Mouse (Mus musculus) lung, postnatal 0 days (tissue): ENCODE measurements at regions not wholly inside any gene's neighbourhood (a gene's known extent, or its start where the extent isn't known, plus 50 kb on each side); places are given as distances from the start of the nearest gene placed in this dataset.

Source experiments
- ATAC-seq: fragments of 200-750 bp; cut with Nextera tagmentation; 2 replicates; pipeline ENCODE4 v1.8.0; 2017; ENCODE audit warnings: moderate library complexity
- DNase-seq: peaks from one replicate; pipeline ENCODE4 v3.0.0-alpha.2; 2016; ENCODE audit warnings: low spot score
- H3K27ac ChIP-seq: fragments of 300-500 bp; sonication (generic); 2 replicates; pipeline ENCODE4 v1.5.1; 2014; ENCODE audit warnings: antibody characterized with exemption, mild to moderate bottlenecking, low read length, mixed read lengths
- H3K27me3 ChIP-seq: fragments of 300-500 bp; sonication (generic); replicated peaks from 2 replicates; pipeline ENCODE4 v1.6.1; 2014; ENCODE audit warnings: low read length, mixed read lengths; ENCODE audit not compliant: insufficient read depth
- H3K36me3 ChIP-seq: fragments of 300-500 bp; sonication (generic); 2 replicates; pipeline ENCODE4 v1.6.1; 2014; ENCODE audit warnings: low read length, mixed read lengths; ENCODE audit not compliant: insufficient read depth
- H3K4me1 ChIP-seq: fragments of 300-500 bp; sonication (generic); 2 replicates; pipeline ENCODE4 v1.6.1; 2014; ENCODE audit warnings: antibody characterized with exemption, low read depth, low read length, mixed read lengths; ENCODE audit not compliant: insufficient read depth
- H3K4me2 ChIP-seq: fragments of 300-500 bp; sonication (generic); replicated peaks from 2 replicates; pipeline ENCODE4 v1.6.1; 2014; ENCODE audit warnings: low read depth, mild to moderate bottlenecking, low read length, moderate library complexity, mixed read lengths
- H3K4me3 ChIP-seq: fragments of 300-500 bp; sonication (generic); 2 replicates; pipeline ENCODE4 v1.5.1; 2014; ENCODE audit warnings: low read depth, low read length
- H3K9ac ChIP-seq: fragments of 300-500 bp; sonication (generic); replicated peaks from 2 replicates; pipeline ENCODE4 v1.6.1; 2014; ENCODE audit warnings: low read depth, mild to moderate bottlenecking
- H3K9me3 ChIP-seq: fragments of 300-500 bp; sonication (generic); 2 replicates; pipeline ENCODE4 v1.6.1; 2016; ENCODE audit warnings: low read length, mixed read lengths
- CTCF ChIP-seq: IDR thresholded peaks from 2 replicates; pipeline ENCODE4 v1.5.1; 2016; ENCODE audit warnings: antibody characterized with exemption, mild to moderate bottlenecking
- EP300 ChIP-seq: IDR thresholded peaks from 2 replicates; pipeline ENCODE4 v1.6.1; 2016; ENCODE audit warnings: antibody characterized with exemption, mild to moderate bottlenecking, control low read depth
- WGBS: fragments of 180-500 bp; shearing (Covaris S2); extraction: QIAGEN DNeasy Blood & Tissue Kit; methylation state at CpG from one replicate; pipeline ENCODE4 v1.1.7; 2014; 5-methylcytosine and 5-hydroxymethylcytosine counted together

DNA sequence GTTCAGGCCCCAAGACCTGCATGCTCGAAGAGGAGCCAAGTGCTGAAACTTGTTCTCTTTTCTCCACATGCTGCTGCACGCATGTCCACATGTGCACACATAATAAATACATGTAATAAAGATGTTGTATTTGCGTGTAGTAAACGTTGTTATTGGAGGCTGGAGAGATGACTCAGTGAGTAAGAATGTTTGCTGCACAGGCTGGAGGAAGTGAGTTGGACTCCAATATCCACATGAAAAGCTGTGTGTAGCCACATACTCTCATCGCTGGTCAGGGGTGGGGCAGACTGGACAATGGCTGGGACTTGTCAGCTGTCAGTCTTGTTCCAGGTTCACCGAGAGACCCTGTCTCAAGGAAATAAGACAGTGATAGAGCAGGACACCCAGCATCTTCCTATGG, 147.8 kb downstream of the Mtx2 start:
- TF ChIP-seq EP300, result no peak
- no peak for TF ChIP-seq CTCF
- 66% methylated on average over 6 of the region's 6 CpGs for WGBS
- no peak overlapping the region for H3K27ac ChIP-seq

DNA sequence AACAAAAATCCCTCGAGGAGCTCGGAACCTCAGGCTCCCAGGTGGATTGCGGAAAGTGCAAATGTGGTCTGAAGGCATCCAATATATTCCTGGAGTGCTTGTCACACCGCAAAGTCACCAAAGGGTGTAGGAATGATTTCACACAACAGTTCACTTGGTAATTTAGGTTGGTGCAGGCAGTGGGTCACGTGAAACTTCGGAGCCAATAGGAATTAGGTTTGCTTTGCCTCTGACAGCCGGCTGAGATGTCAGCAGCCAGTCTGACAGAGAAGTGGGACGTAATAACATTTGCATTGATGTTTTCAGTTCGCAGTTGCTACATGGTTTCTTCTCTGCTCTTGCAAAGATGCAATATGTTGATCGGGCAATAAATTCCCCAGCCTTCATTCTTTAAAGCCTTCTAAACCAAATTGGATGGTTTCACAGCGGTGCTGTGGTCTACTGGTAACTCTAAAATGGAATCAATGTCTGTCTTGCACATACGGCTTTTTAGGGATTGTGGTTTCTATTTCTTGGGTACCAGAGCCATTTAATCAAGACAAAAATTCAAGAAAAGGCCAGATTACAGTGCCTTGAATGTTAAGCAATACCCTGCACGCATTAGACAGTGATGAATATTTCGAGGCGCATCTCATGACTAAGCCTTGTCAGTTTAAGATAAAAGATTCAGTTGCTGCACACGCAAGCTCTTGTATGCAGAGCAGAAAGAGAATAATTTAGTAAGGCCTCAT, 149.2 kb downstream of the Mtx2 start:
- no peak overlapping the region for H3K4me3 ChIP-seq
- no peak overlapping the region for H3K4me2 ChIP-seq
- TF ChIP-seq EP300 (no peak), CTCF (no peak)
- DNase-seq, result no peak
- 61% methylated on average over 16 of the region's 16 CpGs for WGBS
- ATAC-seq, result no peak
- no peaks in the 10 kb centered on the region for H3K9me3 ChIP-seq
- H3K4me1 ChIP-seq, result no peaks in the 10 kb centered on the region
- H3K36me3 ChIP-seq, result no peaks in the 10 kb centered on the region
- H3K9ac ChIP-seq, result no peak overlapping the region
- no peak overlapping the region for H3K27ac ChIP-seq
- no peaks in the 10 kb centered on the region for H3K27me3 ChIP-seq

More for the DNA sequence above, 147.8 kb downstream of the Mtx2 start:
- no peak for DNase-seq
- Histone ChIP-seq H3K9ac (no peak overlapping the region), H3K27me3 (no peaks in the 10 kb centered on the region), H3K4me3 (no peak overlapping the region), H3K4me2 (no peak overlapping the region), H3K36me3 (no peaks in the 10 kb centered on the region), H3K9me3 (no peaks in the 10 kb centered on the region), H3K4me1 (no peaks in the 10 kb centered on the region)
- ATAC-seq, result no peak

DNA sequence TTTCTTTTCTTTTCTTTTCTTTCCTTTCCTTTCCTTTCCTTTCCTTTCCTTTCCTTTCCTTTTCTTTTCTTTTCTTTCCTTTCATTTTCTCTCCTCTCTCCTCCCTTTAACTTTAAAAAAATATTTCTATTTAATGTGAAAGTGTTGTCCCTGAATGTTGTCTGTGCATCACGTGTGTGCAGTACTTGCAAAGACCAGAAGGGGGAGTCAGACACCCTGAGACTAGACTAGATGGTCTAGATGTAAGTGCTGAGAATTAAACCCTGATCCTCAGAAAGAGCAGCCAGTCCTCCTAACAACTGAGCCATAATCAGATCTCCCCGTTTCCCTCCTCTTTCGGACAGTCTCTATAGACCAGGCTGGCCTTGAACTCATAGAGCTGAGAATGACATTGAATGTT, 151.7 kb downstream of the Mtx2 start:
- no peak overlapping the region for H3K27ac ChIP-seq
- 94% methylated on average over 3 of the region's 3 CpGs for WGBS
- H3K9ac ChIP-seq, result no peak overlapping the region
- no peaks in the 10 kb centered on the region for H3K4me1 ChIP-seq
- H3K4me3 ChIP-seq, result no peak overlapping the region
- H3K9me3 ChIP-seq, result no peaks in the 10 kb centered on the region
- TF ChIP-seq EP300 (no peak), CTCF (no peak)
- H3K27me3 ChIP-seq, result no peaks in the 10 kb centered on the region
- H3K4me2 ChIP-seq, result no peak overlapping the region
- ATAC-seq, result no peak
- H3K36me3 ChIP-seq, result no peaks in the 10 kb centered on the region
- no peak for DNase-seq

DNA sequence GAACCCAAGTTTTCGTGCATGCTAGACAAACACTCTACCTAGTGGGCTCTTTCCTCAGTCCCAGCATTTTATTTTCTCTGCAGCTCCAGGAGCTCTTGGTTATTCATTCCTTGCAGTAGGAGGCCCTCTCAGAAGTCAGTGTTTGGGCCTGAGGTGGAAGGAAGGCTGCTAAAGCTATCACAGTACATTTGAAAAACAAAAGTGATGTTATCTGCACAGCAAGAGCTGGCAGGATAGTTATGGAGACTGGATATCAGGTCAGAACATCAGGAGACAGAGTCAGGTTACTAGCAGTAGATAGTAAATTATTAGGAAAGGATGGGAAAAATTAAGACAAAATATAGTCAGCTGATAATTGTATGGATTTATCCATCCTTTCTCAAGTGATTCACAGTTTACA, 152.2 kb downstream of the Mtx2 start:
- ATAC-seq, result no peak
- WGBS, result 80% methylated on average over 1 of the region's 1 CpGs
- H3K27me3 ChIP-seq, result no peaks in the 10 kb centered on the region

DNA sequence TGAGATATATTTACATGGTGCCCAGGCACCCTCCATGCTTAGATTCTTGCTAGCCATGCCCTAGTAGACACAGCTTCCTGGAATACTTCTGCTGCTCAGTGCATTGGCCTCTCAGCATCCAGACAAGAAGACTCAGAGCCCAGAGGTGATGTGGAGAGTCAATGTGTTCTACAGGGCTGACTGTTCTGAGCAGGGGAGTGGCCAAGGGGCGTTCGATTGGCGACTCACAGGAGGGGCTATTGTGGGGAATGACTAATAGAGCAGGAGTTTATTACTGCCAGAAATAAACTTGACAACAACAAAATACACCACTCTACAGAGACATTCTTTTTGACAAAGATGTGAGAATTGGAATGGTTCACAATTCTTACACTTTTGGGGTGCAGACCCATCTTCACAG, 156.3 kb downstream of the Mtx2 start:
- Histone ChIP-seq H3K9ac (no peak overlapping the region), H3K36me3 (no peaks in the 10 kb centered on the region), H3K4me1 (no peaks in the 10 kb centered on the region), H3K27me3 (no peaks in the 10 kb centered on the region), H3K27ac (no peak overlapping the region), H3K9me3 (no peaks in the 10 kb centered on the region), H3K4me2 (no peak overlapping the region), H3K4me3 (no peak overlapping the region)
- TF ChIP-seq EP300, result no peak
- no peak for TF ChIP-seq CTCF
- DNase-seq (no peak), ATAC-seq (no peak)
- 77% methylated on average over 3 of the region's 3 CpGs for WGBS

More for the DNA sequence above, 152.2 kb downstream of the Mtx2 start:
- Histone ChIP-seq H3K36me3 (no peaks in the 10 kb centered on the region), H3K4me1 (no peaks in the 10 kb centered on the region), H3K27ac (no peak overlapping the region), H3K4me3 (no peak overlapping the region), H3K4me2 (no peak overlapping the region), H3K9me3 (no peaks in the 10 kb centered on the region), H3K9ac (no peak overlapping the region)
- DNase-seq, result no peak
- no peak for TF ChIP-seq EP300
- TF ChIP-seq CTCF, result no peak

DNA sequence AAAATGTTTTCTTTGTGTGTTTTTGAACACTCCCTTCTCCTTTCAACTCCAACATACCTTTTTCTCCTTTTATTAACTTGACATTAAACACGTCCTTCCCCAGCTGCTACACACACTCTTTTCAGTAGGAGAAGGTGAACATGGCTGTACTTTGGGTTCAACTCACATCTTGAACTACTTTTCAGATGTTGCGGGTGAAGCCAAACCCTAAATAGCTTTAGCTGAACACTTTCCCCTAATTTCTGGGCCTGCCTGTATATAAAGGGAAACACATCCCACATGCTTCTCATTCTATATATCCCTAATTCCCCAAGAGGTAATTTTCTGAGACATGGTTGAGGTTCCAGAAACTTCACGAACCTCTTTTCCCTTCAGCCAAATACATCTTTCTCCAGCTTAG, 168.2 kb downstream of the Mtx2 start:
- Histone ChIP-seq H3K36me3 (no peaks in the 10 kb centered on the region), H3K4me3 (no peak overlapping the region), H3K27me3 (no peaks in the 10 kb centered on the region), H3K9ac (no peak overlapping the region), H3K27ac (no peak overlapping the region), H3K9me3 (no peaks in the 10 kb centered on the region), H3K4me2 (no peak overlapping the region), H3K4me1 (no peaks in the 10 kb centered on the region)
- 80% methylated on average over 3 of the region's 3 CpGs for WGBS
- ATAC-seq (no peak), DNase-seq (no peak)
- TF ChIP-seq CTCF, result no peak
- TF ChIP-seq EP300, result no peak

DNA sequence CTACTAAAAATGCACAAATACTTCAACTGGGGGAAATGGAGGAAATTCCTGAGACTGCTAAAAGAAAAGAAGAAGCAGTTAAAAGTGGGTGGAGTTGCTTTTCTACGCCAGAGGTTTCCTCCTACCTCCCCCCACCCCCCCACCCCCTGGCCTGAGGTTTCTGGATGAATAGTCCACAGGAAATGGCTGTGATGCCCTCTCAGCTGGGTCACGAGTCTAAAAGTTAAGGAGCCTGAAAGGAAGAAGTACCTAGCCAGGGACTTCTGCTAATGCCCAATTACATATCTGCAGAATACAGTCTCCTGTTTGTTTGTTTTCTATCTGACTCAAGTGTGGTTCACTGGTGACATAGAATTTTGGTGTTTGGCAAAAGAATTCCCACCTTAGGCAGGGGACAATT, 169.4 kb downstream of the Mtx2 start:
- 12% methylated on average over 2 of the region's 2 CpGs for WGBS
- Histone ChIP-seq H3K4me2 (no peak overlapping the region), H3K4me3 (no peak overlapping the region), H3K9ac (no peak overlapping the region), H3K27me3 (no peaks in the 10 kb centered on the region), H3K4me1 (no peaks in the 10 kb centered on the region), H3K36me3 (no peaks in the 10 kb centered on the region), H3K27ac (no peak overlapping the region), H3K9me3 (no peaks in the 10 kb centered on the region)
- DNase-seq (no peak), ATAC-seq (no peak)
- no peak for TF ChIP-seq EP300
- TF ChIP-seq CTCF, result no peak
